Mouse (Mus musculus) lung, postnatal 4 days (tissue): ENCODE data around the gene Numbl.

ENCODE experiments used
- DNase-seq, 2 experiments: peaks; one replicate each; pipeline ENCODE4 v3.0.0; 2021

Numbl gene

DNA sequence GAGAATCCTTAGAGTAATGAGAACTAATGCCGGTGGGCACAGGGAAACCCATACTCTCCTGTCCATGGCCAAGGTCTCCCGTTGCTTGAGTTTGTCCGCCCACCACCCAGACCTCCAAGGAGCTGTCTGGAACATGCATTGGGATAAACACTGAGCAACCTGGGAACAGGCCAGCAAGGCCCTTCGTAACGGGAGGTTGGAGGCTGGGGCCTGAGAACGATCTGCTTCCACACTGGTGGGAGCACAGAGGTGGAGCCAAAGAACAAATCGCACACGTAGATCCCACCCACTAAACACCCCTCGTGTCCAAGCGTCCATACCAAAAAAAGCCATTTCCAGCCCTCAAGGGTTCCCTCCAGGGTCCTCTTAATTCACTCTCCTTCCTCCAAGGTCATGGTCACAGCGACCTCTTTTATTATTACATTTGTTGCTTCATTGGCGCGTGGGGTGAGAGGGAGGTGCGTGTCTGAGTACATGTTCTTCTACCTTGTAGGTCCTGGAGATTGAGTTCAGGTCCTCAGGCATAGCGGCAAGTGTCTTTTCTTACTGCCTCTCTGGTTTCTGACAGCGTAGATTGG is 39.9 kb downstream of the Numbl start:
- no peak for DNase-seq

DNA sequence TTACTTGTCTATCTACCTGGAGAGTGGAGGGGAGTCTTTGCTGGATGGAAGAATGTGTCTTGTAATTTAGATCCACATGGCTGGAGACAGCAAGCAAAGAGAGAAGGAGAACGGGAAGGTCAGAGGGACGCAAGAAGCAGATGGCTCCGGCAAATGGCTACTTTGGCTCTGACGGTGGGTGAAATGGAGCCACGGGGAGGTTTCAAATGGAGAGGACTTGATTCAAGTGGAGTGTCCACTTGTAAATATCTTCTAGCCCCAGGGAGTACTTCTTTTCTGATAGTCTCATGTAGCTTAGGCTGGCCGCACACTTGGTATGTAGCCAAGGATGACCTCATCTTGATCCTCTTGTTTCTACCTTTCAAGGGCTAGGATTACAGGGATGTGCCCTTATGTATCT is 40.6 kb downstream of the Numbl start:
- no peak for DNase-seq

DNA sequence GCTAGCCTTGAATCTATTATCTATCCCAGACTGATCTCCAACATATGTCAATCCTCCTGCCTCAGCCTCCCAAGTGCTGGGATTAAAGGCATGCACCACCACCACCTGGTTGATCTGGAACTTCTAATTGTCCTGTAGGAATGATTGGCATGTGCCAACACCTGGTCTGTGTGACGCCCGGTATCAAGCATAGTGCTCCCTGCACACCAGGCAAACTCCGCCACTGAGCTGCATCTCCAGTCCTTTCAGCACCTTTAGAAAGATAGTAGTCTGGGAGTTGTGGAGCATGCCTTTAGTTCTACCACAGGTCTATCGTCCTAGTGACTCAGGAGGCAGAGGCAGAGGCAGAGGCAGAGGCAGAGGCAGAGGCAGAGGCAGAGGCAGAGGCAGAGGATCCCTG is 42.1 kb downstream of the Numbl start:
- DNase-seq, result no peak

DNA sequence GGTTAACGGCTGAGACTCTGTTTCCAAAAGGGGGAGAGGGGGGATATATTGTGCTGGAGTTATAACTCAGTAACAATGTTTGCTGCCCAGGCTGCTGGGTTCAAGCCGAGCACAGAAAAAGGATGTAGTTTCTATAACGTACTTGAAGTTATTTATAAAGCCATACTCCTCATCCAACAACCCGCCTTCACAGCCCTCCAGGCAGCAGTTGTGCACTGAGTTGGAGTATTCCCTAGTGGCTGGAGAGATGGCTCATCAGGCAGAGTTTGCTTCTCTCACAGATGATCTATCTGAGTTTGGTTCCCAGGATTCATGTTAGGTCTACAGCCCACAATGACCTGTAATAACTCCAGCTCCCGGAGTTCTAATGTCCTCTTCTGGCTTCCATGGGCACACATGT is 42.6 kb downstream of the Numbl start:
- no peak for DNase-seq

DNA sequence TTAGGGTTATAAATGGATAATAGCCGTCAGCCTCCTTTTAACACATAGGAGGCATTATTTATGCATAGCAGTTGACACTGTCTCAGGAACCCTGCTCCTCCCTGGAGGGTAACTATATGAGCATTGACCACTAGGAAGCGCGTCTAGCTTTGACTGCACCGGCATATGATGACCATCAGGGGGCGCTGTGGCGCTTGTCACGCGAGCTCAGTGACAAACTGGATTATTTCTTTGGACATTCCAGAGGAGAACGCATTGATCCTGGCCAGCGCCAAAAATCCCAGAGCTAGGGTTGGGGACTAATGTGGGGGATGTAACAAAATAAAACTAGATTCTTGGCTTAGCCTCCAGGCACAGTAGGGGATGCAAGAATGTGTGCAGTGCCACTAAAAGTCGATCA is 43.9 kb downstream of the Numbl start:
- DNase-seq, result peak; percentile 80 to 85

DNA sequence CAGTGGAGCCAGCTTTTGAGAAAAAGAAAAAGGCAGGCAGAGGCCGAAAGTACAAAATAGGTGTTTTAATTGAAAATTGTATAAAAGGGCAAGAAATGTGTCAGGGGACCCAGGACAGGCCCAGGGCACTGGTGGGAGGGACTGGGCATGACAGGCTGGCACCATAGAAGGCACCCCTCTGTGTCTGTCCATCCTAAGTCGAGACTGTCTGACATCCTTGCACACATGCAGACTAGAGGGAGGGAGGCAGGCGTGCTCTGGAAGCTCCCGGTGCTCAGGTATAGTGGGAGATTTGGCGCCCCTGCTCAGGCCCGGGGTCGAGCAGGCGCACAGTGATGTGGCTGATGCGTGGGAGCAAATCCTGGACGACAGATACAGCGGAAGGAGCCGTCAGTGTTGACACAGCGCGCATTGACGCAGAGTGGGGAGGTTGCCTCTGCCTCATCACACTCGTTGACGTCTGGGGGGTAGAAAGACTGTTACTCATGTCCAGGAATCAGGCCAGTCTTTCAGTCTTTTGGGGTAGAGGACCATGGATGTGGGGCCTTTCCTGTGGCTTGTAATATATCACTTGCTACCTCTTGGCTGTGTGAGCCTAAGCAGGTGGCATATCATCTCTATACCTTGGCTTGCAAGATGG is 47.0 kb downstream of the Numbl start:
- no peak for DNase-seq

DNA sequence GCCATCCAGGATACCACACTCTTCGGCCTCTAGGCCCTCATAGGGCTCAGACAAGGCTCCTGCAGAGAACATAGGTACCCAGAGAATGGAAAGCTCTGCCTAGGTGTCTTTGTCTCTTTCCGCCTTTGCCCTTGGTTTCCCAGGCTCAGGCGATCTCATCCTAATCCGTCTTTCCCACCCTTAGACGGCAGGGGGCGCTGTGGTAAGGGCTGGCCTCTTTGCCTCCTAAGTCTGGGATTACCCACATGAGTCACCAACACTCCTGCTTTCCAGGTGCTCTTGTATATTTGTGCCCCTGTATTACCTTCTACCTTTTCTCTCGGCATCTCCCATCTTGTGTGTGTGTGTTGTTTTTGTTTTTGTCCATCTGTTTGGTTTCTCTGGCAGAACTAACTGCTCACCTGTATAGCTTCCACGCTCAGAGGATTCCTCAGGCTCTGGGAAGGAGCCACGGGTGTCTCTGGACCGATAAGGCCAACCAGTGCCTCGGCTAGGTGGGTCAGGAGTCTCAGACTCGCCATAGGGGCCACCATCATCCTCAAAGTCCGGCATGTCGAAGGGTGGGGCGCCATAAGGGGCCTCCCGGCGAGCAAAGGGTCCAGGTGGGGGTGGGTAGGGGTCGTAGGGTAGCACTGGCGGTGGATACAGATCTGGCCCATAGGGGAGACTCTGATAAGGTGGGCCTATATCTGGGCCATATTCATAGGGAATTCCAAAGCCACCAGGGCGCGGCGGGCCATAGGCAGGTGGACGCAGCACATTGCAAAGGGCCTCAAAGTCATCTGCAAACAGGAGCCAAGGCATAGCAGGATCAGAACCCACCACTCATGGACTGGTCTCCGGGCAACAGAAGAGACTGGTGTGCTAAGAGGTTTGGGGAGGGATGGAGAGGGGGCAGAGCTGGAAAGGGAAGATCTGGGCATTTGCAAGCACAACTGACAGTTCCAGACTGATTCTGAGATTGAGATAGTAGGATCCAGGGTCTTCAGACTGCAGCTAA is 48.2 kb downstream of the Numbl start:
- DNase-seq, result peak in 1 of 2 experiments; percentile 63

DNA sequence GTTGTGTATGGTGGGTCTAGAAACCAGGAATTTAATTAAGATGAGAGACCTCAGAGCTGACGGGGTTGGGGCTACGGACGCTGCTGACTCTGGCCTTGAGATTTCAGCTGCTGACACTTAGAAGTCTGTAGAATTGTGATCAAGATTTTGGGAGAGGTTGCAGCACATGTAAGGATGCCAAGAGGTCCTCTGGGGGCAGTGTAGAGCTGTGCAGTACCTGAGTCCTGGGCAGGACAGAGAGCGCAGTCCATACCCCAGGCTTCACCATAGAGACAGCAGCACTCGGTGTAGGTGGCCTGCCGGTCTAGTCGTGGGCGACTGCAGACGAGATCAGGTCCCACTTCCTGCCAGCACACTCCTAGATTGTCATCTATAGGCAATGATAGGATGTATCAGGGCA is 49.3 kb downstream of the Numbl start:
- no peak for DNase-seq

DNA sequence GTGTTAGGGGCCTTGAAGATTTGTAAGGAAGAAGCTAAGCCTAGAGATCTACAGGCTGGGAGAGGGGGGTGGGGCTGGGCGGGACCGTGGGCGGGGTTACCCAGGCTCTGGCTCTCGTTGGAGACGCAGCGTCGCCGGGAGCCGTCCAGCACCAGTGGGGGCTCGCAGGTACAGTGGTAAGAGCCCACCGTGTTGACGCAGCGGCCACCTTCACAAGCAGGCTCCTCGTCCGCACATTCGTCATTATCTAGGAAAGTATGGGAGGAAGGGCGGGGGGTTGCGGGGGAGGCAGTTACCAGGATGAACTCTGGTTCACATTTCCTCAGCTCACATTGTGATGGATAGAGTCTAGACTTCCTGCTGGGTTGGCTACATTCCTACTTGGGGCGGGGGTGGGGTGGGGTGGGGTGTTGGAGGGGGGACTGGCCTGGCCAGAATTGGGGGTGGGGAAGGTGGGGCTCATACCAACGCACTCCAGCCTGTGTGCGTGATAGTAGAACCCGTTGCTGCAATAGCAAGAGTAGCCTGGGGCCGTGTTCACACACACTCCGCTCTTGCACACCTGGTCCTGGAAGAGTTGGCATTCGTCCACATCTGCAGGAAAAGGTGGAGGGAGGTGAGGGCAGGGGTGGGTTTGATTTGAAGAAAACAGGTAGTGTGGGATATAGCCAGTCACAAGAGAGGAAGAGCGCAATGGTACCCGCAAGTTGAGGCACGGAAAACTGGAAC is 50.8 kb downstream of the Numbl start:
- DNase-seq, result peak; percentile 49 to 57

DNA sequence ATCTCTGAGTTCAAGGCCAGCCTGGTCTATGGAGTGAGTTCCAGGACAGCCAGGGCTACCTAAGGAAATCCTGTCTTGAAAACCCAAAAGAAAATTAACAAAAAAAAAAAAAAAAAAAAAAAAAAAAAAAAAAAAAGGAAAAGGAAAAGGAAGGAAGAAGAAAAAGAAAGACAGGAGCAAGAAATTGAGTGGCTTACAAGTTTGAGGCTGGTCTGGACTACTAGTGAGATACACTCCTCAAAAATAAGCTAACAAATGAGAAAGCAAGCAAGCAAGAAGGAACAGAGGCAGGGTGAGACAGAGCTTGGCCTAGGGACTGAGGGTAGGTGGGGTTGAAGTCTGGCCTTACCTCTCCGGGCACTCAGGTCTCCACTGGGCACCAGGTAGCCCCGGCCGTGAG is 51.6 kb downstream of the Numbl start:
- no peak for DNase-seq

DNA sequence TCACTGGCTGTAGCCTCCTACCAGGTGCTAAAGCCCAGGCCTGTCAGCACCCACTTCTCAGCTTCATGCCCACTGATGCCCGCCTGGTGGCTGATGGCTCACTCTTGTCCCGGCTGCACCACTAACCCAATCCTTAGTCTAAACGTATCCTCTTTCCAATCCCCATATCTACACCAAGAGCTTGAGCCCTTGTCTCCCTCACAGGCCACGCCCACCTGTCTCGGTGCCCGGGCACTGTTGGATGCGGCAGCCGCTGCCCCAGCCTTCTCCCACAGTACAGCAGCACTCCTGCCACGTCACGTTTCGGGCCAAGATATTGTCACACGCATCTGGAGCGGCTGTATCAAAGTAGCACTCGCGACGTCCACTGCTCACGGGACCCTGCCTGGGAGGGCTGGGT is 52.1 kb downstream of the Numbl start:
- DNase-seq, result peak; percentile 61 to 67

DNA sequence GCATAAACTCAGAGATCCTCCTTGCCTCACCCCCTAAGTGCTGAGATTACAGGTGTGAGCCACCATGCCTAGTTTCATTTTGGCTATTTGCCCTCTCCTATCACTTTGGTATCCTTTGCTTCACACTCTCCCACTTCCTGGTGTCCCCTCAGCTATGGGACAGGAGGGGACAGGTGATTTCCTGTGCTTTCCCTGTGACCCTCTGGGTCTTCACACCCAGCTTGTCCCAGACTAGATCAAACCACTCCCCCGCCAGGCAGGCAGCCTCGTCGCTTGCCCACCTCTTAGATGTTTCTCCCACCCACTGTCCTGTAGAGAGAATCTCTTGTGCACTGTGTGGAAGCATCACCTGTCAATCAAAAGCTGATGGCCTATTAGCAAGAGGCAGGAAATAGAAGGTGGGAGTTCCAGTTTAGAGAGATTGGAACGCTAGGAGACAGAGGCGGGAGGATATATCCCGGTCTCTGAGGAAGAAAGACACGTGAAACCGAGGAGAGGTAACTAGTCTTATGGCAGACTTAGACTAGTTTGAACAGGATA is 52.8 kb downstream of the Numbl start:
- no peak for DNase-seq

DNA sequence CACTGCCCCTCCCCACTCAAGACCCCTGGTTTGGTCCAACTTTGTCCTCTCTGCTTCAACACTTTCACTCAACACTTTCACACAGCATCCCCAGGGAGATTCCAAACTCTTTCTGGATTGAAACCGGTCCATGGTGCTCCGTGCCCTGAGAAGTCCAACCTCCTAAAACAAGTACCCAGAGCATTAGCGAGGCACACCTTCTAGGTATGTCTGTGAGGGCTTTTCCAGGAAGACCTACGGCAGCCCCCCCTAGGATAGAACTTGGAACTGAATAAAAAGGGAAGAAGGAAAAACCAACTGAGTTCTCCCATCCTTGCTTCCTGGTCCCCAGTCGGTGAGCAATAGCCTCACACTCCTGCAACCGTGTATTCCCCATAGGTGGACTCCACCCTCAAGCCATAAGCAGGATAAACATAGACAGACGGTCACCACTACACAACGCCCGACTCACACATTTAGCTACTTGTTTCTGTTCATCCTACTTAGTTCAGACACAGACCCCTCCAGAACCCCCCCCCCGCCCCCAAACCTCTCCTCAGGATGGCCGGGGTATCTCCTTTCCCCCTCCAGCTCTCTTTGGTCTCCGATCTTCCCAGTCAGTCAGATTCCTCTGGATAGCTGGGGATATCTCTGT is 53.5 kb downstream of the Numbl start:
- DNase-seq, result no peak

DNA sequence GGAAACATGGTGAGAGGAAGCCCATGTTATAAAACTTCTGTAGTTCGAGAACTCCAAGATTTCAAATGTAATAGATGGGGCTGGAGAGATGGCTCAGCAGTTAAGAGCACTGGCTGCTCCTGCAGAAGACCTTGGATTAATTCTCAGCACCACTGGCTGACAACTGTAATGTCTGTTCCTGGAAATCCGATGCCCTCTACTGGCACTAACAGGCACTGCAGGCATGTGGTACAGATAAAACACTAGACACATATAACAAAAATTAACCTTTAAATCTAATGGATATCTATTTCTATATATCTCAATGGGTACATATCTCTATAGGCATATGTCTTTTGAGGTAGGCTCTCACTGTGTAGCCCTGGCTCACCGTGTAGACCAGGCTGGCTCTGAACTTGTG is 56.2 kb downstream of the Numbl start:
- no peak for DNase-seq

DNA sequence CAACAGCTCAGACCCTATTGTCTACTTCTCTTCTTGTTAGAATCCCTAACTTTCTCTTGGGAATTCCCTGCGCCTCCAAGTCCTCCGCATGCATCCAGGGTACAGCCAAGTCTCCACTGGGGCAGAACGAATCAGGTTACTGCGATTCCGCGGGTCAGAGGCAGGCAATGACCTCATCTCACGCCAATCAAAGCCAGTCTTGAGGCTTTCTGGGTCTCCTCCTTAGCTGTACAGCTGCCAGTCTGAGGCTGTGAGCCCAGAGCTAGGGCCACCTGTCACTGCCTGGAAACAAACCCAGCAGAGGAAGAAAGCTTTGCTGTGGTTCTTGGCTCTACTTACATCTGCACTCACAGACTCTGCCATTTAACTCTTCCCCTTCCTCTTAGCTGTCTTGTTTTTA is 57.7 kb downstream of the Numbl start:
- no peak for DNase-seq

DNA sequence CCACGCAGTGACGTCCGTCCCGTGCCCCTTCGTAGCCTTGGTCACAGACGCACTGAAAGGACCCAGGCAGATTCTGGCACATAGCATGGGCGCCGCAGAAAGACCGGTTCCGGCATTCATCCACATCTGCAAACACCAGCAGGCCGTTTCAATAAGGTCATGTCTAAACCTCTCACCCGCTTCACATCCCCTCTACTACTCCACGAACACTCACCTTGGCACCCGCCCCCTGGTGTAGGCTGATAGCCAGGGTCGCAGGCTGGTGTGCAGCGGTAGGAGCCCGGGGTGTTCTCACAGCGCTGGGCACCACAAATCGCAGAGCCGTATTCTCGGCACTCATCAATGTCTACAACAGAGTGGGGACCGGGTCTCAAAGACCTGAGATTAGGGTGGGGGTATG is 61.2 kb downstream of the Numbl start:
- DNase-seq, result no peak

DNA sequence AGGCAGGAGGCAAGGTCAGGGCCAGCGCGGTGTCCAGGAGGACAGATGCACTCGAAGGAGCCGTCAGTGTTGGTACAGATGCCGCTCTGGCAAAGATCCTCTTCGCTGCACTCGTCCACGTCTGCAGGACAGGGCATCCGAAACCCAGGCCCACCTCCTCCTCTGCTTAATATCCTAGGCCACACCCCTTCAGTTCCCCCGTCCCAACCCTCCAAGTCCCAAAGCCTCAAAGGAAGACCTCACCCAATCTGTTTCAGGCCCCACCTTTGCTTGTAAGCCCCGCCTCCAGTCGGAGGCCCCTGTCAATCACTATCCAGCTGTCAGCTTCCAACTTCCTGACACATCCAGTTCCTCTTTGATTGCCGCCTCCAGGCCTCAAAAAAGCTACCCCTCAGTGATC is 64.1 kb downstream of the Numbl start:
- no peak for DNase-seq

DNA sequence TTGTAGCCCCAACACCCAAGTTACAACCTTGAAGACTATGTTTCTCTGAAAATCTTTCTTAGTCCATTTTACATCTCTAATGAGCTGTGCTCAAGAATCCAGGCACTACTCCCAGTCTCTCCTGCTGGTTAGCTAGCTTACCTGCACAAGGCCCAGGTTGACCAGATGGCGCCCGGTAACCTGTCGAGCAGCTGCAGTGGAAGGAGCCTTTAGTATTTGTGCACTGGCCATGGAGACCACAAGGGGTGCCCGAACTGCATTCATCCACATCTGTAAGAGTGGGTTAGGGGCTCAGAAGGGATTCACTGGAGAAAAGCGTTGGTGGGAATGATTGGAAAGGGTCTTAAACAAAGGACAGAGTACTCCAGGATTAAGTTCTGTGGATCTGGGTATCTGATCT is 64.8 kb downstream of the Numbl start:
- no peak for DNase-seq

DNA sequence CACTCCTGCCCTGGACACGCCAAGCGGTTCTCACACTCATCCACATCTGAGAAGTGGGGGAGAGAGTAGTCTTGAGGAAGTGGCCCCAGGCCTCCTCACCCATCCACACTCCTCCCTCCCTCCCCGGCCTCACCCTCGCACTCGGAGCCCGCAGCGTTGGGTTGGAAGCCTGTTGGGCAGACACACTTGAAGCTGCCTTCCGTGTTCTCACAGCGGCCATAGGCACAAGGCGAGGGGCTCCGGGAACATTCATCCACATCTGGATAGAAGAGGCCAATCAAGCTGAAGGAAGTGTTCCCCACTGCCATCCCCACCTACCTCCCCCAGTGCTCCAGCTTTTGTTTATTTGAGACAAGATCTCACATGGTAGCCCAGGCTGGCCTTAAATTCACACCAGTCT is 65.9 kb downstream of the Numbl start:
- no peak for DNase-seq

DNA sequence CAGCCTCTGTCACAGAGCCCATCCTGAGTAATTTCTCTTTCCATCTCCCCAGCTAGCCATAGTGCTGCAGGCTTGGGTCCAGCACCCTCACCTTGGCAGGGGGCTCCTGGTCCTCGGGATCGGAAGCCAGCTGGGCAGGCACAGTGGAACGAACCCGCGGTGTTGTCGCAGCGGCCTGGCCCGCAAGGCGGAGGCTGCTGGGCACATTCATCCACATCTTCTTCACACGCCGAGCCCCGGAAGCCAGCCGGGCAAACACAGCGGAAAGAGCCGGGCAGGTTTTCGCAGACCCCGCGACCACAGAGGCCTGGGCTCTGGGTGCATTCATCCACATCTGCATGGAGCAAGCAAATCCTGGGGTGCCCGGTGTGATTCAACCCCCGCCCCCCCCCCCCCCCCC is 66.7 kb downstream of the Numbl start:
- no peak for DNase-seq

DNA sequence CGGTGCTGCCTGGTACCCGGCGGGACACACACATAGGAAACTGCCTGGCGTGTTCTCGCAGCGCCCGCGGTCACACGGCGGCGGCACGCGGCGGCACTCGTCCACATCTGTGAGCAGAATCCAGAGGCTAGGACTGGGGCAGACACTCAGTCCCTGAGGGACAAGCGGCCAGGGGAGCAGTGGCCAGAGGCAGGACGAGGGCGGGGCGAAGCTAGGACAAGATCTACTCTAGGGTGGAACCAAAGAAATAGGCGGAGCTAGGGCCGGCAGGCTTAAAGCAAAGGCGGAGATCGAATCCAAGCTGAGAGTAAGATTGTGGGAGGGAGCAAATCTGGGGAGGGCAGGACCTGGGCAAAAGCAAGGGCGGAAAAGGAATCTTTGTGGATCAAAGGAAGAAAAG is 67.5 kb downstream of the Numbl start:
- peak; percentile 78 to 84 for DNase-seq

DNA sequence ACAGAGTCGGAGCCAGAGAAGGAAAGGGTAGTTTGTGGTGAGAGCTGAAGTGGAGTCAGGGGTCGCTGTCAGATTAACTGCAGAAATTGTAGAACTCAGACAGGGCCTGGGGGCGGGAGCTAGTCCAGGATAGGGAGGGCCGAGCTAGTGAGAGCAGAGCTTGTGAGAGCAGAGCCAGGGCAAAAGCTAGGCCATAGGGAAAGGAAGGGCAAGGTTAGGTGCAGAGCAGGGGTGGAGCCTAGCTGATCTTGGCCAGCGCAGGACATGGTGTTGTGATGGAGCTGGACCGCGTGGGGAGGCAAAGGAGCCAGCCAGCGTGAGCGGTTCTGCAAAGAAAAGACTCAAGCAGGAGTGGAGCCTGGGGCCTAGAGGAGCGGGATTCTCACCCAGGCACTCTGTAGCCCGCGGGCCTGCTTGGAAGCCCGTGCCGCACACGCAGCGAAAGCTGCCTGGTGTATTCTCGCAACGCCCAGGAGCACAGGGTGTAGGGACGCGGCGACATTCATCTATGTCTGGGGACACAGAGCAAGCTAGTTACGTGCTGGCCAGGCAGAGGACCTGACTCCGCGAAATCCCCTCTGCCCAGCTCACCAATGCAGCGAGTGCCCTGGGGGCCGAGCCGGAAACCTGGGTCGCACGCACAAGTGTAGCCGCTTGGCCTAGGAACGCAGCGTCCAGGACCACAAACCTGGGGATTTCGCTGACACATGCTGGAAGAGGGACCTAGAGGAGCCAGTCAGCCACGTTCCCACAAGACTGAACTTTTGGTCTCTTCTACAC is 68.1 kb downstream of the Numbl start:
- DNase-seq, result peak; percentile 48 to 69
